Comparison of ENCODE assay signal across 19 mouse cellular contexts in the genomic region with DNA sequence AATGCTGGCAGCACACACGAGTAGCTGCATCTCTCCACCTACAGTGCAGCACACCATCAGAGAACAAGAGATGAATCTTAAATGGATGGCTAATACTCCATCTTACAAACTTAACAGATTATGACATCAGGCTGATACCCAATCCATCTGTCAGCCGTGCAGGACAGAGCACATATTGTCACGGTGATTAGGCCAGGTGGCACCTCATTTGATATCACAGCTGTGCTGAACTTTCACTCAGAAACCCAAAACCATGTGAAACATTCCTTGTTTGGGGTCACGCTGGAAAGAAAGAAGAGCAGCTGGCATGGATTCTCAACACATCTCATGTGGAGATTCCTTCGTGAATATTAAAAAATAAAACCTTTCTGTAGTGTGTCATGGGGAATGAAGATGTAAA.
DNase-seq lines count a peak whose midpoint lies in the region; ATAC-seq and TF ChIP-seq lines count a peak whose summit lies in the region.
"Had no signal": no experiment of that assay in that cellular context is flagged by ENCODE, and none has a peak within 500 bp of the region (broad histone marks: within the 10 kb centered on the region; RNA-seq: fewer than 3 reads in every experiment).

No protein-coding gene starts in this region.

- no peaks in the 10 kb centered on the region for H3K9me3 ChIP-seq in forebrain, embryonic 12.5 days
- H3K9me3 ChIP-seq in forebrain, embryonic 16.5 days (ENCODE audit: control insufficient read depth, low read length): no peaks in the 10 kb centered on the region
- no peaks in the 10 kb centered on the region for H3K9me3 ChIP-seq in lung, postnatal 0 days (ENCODE audit: low read length)
- H3K9me3 ChIP-seq: embryonic facial prominence, embryonic 13.5 days; kidney, embryonic 15.5 days; megakaryocyte, embryonic 14.5 days had no signal

- TF ChIP-seq CTCF in lung, postnatal 0 days (IDR thresholded peaks at IDR 0.05): no peak

- H3K27ac ChIP-seq in forebrain, embryonic 12.5 days: no peak overlapping the region
- no peak overlapping the region for H3K27ac ChIP-seq in forebrain, embryonic 16.5 days (ENCODE audit: low read length)
- no peak overlapping the region for H3K27ac ChIP-seq in lung, postnatal 0 days (ENCODE audit: low read length)
- H3K27ac ChIP-seq: embryonic facial prominence, embryonic 13.5 days; kidney, embryonic 15.5 days had no signal

- 49% methylated on average over 5 of the region's 5 CpGs for WGBS in forebrain, embryonic 12.5 days
- WGBS in forebrain, embryonic 16.5 days: 45% methylated on average over 5 of the region's 5 CpGs
- WGBS in lung, postnatal 0 days: 46% methylated on average over 5 of the region's 5 CpGs

- no peak overlapping the region for H3K4me2 ChIP-seq in forebrain, embryonic 12.5 days
- H3K4me2 ChIP-seq in forebrain, embryonic 16.5 days (ENCODE audit: low read length): no peak overlapping the region
- H3K4me2 ChIP-seq in lung, postnatal 0 days (replicated peaks; ENCODE audit: low read depth, low read length): no peak overlapping the region
- H3K4me2 ChIP-seq: embryonic facial prominence, embryonic 13.5 days; kidney, embryonic 15.5 days; liver, embryonic 11.5 days had no signal

- peak; percentile 11 for DNase-seq in lung, postnatal 10 days
- no peak for DNase-seq in lung, postnatal 0 days (ENCODE audit: low spot score)
- peak; percentile 47 for DNase-seq in embryo, embryonic 10.5 days (ENCODE audit: low spot score)
- peak; percentile 25 for DNase-seq in forelimb bud, embryonic 11.5 days (ENCODE audit: low read depth, low spot score)
- no peak for DNase-seq in right cerebral cortex, postnatal 10 days (ENCODE audit: low spot score in 2 of 2)
- DNase-seq in ovary, adult 18-20 months (ENCODE audit: low spot score): no peak
- DNase-seq: heart, adult 11 months; heart, postnatal 4 days; layer of hippocampus, postnatal 36 days; lung, adult 2 months; thymus, postnatal 36 days had no signal

- TF ChIP-seq EP300 in lung, postnatal 0 days (IDR thresholded peaks at IDR 0.05): no peak

- peaks cover 5% of the 10 kb centered on the region; the same call in 1 of the 2 replicates for H3K4me1 ChIP-seq in forebrain, embryonic 12.5 days
- H3K4me1 ChIP-seq in forebrain, embryonic 16.5 days (replicated peaks; ENCODE audit: control insufficient read depth, insufficient read depth, low read length): peaks cover 2% of the 10 kb centered on the region; the same call in 1 of the 2 replicates
- no peaks in the 10 kb centered on the region for H3K4me1 ChIP-seq in lung, postnatal 0 days (ENCODE audit: insufficient read depth, low read depth, low read length)
- H3K4me1 ChIP-seq: embryonic facial prominence, embryonic 13.5 days; kidney, embryonic 15.5 days; megakaryocyte, embryonic 14.5 days had no signal

- ATAC-seq in forebrain, embryonic 12.5 days (ENCODE audit: low FRiP score): peak; percentile 49; the same call in 1 of the 2 replicates
- no peak for ATAC-seq in forebrain, embryonic 16.5 days
- no peak for ATAC-seq in lung, postnatal 0 days
- ATAC-seq: intestine, embryonic 16.5 days had no signal

- H3K9ac ChIP-seq in forebrain, embryonic 12.5 days: no peak overlapping the region
- H3K9ac ChIP-seq in forebrain, embryonic 16.5 days (replicated peaks; ENCODE audit: low read depth, low read length): no peak overlapping the region
- H3K9ac ChIP-seq in lung, postnatal 0 days (replicated peaks; ENCODE audit: low read depth): no peak overlapping the region
- H3K9ac ChIP-seq: embryonic facial prominence, embryonic 13.5 days; kidney, embryonic 15.5 days had no signal

- no peaks in the 10 kb centered on the region for H3K27me3 ChIP-seq in forebrain, embryonic 12.5 days
- no peaks in the 10 kb centered on the region for H3K27me3 ChIP-seq in forebrain, embryonic 16.5 days (replicated peaks; ENCODE audit: control insufficient read depth, insufficient read depth, low read length)
- no peaks in the 10 kb centered on the region for H3K27me3 ChIP-seq in lung, postnatal 0 days (replicated peaks; ENCODE audit: insufficient read depth, low read length)
- H3K27me3 ChIP-seq: CH12.LX; embryonic facial prominence, embryonic 13.5 days; kidney, embryonic 15.5 days; megakaryocyte, embryonic 14.5 days had no signal

- H3K36me3 ChIP-seq in forebrain, embryonic 12.5 days (replicated peaks): no peaks in the 10 kb centered on the region
- H3K36me3 ChIP-seq in forebrain, embryonic 16.5 days (ENCODE audit: control insufficient read depth, insufficient read depth): no peaks in the 10 kb centered on the region
- H3K36me3 ChIP-seq in lung, postnatal 0 days (ENCODE audit: insufficient read depth, low read length): no peaks in the 10 kb centered on the region
- H3K36me3 ChIP-seq: embryonic facial prominence, embryonic 13.5 days; kidney, embryonic 15.5 days had no signal

- H3K4me3 ChIP-seq in forebrain, embryonic 12.5 days (replicated peaks): no peak overlapping the region
- no peak overlapping the region for H3K4me3 ChIP-seq in forebrain, embryonic 16.5 days (replicated peaks; ENCODE audit: low read length)
- no peak overlapping the region for H3K4me3 ChIP-seq in lung, postnatal 0 days (ENCODE audit: low read depth, low read length)
- H3K4me3 ChIP-seq: embryonic facial prominence, embryonic 13.5 days; kidney, embryonic 15.5 days; megakaryocyte, embryonic 14.5 days had no signal

Comparison
In these comparisons a context has a peak if more than half of its experiments do, and no peak if none do; other contexts are left out.
1. DNase-seq: peak in lung, postnatal 10 days (single experiment), embryo, embryonic 10.5 days (single experiment) and forelimb bud, embryonic 11.5 days (single experiment); none in lung, postnatal 0 days (single experiment), right cerebral cortex, postnatal 10 days (0 of 2) and ovary, adult 18-20 months (single experiment).